Mouse (Mus musculus) ES-E14 (cell line): Measurements from ENCODE around the gene Alpl.

Experiments used
- CHD2 ChIP-seq: IDR thresholded peaks from 2 replicates; pipeline ENCODE4 v1.6.1; 2014; ENCODE audit warnings: mild to moderate bottlenecking, low read depth, low read length, inconsistent platforms
- MAFK ChIP-seq: IDR thresholded peaks from 2 replicates; pipeline ENCODE4 v1.6.1; 2014; ENCODE audit warnings: mild to moderate bottlenecking, low read depth, low read length, inconsistent platforms; ENCODE audit not compliant: insufficient read depth
- ZC3H11A ChIP-seq: IDR thresholded peaks from 2 replicates; pipeline ENCODE4 v1.6.1; 2012; ENCODE audit warnings: low read depth, mild to moderate bottlenecking, inconsistent platforms, low read length, borderline replicate concordance
- ZNF384 ChIP-seq: IDR thresholded peaks from 2 replicates; pipeline ENCODE4 v1.6.1; 2012; ENCODE audit warnings: low read depth, low read length, inconsistent platforms

- TF ChIP-seq ZNF384 (no peak), CHD2 (no peak), MAFK (no peak), ZC3H11A (no peak)
Observed at GRCm38 (mm10) chr4:137730757-137731156, 65.4 kb downstream of the Alpl start.
